Mouse (Mus musculus) neural tube, embryonic 15.5 days (tissue): ENCODE results near the gene Gpa33. TPM values are rescaled to one million over a fixed set of nuclear protein-coding genes. Genes with fewer than 3 reads are reported as not detected.

Experiments
- ATAC-seq: fragments of 200-750 bp; cut with Nextera tagmentation; 2 replicates; pipeline ENCODE4 v1.8.0; 2017; ENCODE audit warnings: mild to moderate bottlenecking, moderate TSS enrichment, moderate library complexity; ENCODE audit not compliant: low FRiP score
- H3K27ac ChIP-seq: fragments of 300-500 bp; sonication (generic); replicated peaks from 2 replicates; pipeline ENCODE4 v1.5.1; 2015; ENCODE audit warnings: mild to moderate bottlenecking, inconsistent platforms
- H3K27me3 ChIP-seq: fragments of 300-500 bp; sonication (generic); replicated peaks from 2 replicates; pipeline ENCODE4 v1.6.1; 2015; ENCODE audit warnings: inconsistent platforms
- H3K36me3 ChIP-seq: fragments of 300-500 bp; sonication (generic); 2 replicates; pipeline ENCODE4 v1.6.1; 2015; ENCODE audit warnings: inconsistent platforms
- H3K4me1 ChIP-seq: fragments of 300-500 bp; sonication (generic); 2 replicates; pipeline ENCODE4 v1.6.1; 2015; ENCODE audit warnings: inconsistent platforms
- H3K4me2 ChIP-seq: fragments of 300-500 bp; sonication (generic); 2 replicates; pipeline ENCODE4 v1.6.1; 2015; ENCODE audit warnings: inconsistent platforms, mild to moderate bottlenecking, moderate library complexity
- H3K4me3 ChIP-seq: fragments of 300-500 bp; sonication (generic); replicated peaks from 2 replicates; pipeline ENCODE4 v1.5.1; 2015; ENCODE audit warnings: mild to moderate bottlenecking, inconsistent platforms
- H3K9ac ChIP-seq: fragments of 300-500 bp; sonication (generic); replicated peaks from 2 replicates; pipeline ENCODE4 v1.6.1; 2015; ENCODE audit warnings: mild to moderate bottlenecking, inconsistent platforms
- H3K9me3 ChIP-seq: fragments of 300-500 bp; sonication (generic); replicated peaks from 2 replicates; pipeline ENCODE4 v1.6.1; 2016; ENCODE audit warnings: inconsistent platforms
- WGBS: fragments of 180-500 bp; shearing (Covaris S2); methylation state at CpG from one replicate; pipeline ENCODE4 v1.1.7; 2015; ENCODE audit warnings: mixed read lengths; 5-methylcytosine and 5-hydroxymethylcytosine counted together
- polyA plus RNA-seq: library from polyadenylated mRNA; unstranded; fragments of >200 nt; fragmentation: Nextera tagmentation; extraction: Ambion mirVana; gene quantifications from 2 replicates; pipeline ENCODE4 v1.2.1, GENCODE M21; 2015

Gpa33 gene
- polyA plus RNA-seq, 1 experiment from 2014 or later, result not detected

GRCm38 (mm10) chr1:166152034-166152433 is 22.0 kb downstream of the Gpa33 start:
- no peak overlapping the region for H3K9ac ChIP-seq
- H3K4me2 ChIP-seq, result no peak overlapping the region
- peaks cover 12% of the 10 kb centered on the region for H3K4me1 ChIP-seq
- ATAC-seq, result no peak
- peaks cover 16% of the 10 kb centered on the region for H3K27me3 ChIP-seq
- H3K9me3 ChIP-seq, result no peaks in the 10 kb centered on the region
- H3K4me3 ChIP-seq, result no peak overlapping the region
- H3K27ac ChIP-seq, result no peak overlapping the region
- 89% methylated on average over 10 of the region's 10 CpGs for WGBS
- no peaks in the 10 kb centered on the region for H3K36me3 ChIP-seq

GRCm38 (mm10) chr1:166153351-166154120 is 23.5 kb downstream of the Gpa33 start:
- Histone ChIP-seq H3K4me1 (peaks cover 12% of the 10 kb centered on the region), H3K4me3 (no peak overlapping the region), H3K4me2 (peak overlapping the region; percentile 27; the same call in 1 of the 2 replicates), H3K9ac (no peak overlapping the region), H3K9me3 (no peaks in the 10 kb centered on the region), H3K27ac (no peak overlapping the region), H3K36me3 (no peaks in the 10 kb centered on the region), H3K27me3 (peaks cover 16% of the 10 kb centered on the region)
- WGBS, result 13% methylated on average over 18 of the region's 18 CpGs
- ATAC-seq, result peak; percentile 70

- Histone ChIP-seq H3K9ac (no peak overlapping the region), H3K4me1 (peaks cover 12% of the 10 kb centered on the region), H3K27ac (no peak overlapping the region), H3K9me3 (no peaks in the 10 kb centered on the region), H3K4me2 (peak overlapping the region; percentile 51), H3K27me3 (peaks cover 24% of the 10 kb centered on the region), H3K36me3 (no peaks in the 10 kb centered on the region), H3K4me3 (no peak overlapping the region; the same call in 1 of the 2 replicates)
- ATAC-seq, result peak; percentile 72
- WGBS, result 19% methylated on average over 29 of the region's 29 CpGs
Observed at GRCm38 (mm10) chr1:166154162-166155112, 24.4 kb downstream of the Gpa33 start.

GRCm38 (mm10) chr1:166155113-166155494 is 25.1 kb downstream of the Gpa33 start:
- H3K27me3 ChIP-seq, result peaks cover 30% of the 10 kb centered on the region
- no peak overlapping the region for H3K4me2 ChIP-seq
- no peak for ATAC-seq
- no peaks in the 10 kb centered on the region for H3K36me3 ChIP-seq
- H3K9ac ChIP-seq, result no peak overlapping the region
- no peaks in the 10 kb centered on the region for H3K9me3 ChIP-seq
- H3K4me1 ChIP-seq, result peaks cover 12% of the 10 kb centered on the region
- WGBS, result 58% methylated on average over 10 of the region's 10 CpGs
- H3K4me3 ChIP-seq, result no peak overlapping the region
- no peak overlapping the region for H3K27ac ChIP-seq

- Histone ChIP-seq H3K4me2 (no peak overlapping the region), H3K27ac (no peak overlapping the region), H3K27me3 (peaks cover 33% of the 10 kb centered on the region), H3K36me3 (no peaks in the 10 kb centered on the region), H3K4me1 (peaks cover 16% of the 10 kb centered on the region), H3K9ac (no peak overlapping the region), H3K9me3 (no peaks in the 10 kb centered on the region), H3K4me3 (no peak overlapping the region)
- no peak for ATAC-seq
- 82% methylated on average over 12 of the region's 12 CpGs for WGBS
Observed at GRCm38 (mm10) chr1:166157712-166158111, 27.7 kb downstream of the Gpa33 start.

GRCm38 (mm10) chr1:166158664-166159063 is 28.6 kb downstream of the Gpa33 start:
- Histone ChIP-seq H3K27me3 (peaks cover 33% of the 10 kb centered on the region), H3K9ac (no peak overlapping the region), H3K4me3 (no peak overlapping the region), H3K4me2 (no peak overlapping the region), H3K36me3 (no peaks in the 10 kb centered on the region), H3K27ac (no peak overlapping the region), H3K4me1 (peaks cover 11% of the 10 kb centered on the region), H3K9me3 (no peaks in the 10 kb centered on the region)
- no peak for ATAC-seq
- 66% methylated on average over 9 of the region's 9 CpGs for WGBS

GRCm38 (mm10) chr1:166160111-166160510 is 30.1 kb downstream of the Gpa33 start:
- Histone ChIP-seq H3K36me3 (no peaks in the 10 kb centered on the region), H3K4me3 (peak overlapping the region; percentile 22; the same call in 1 of the 2 replicates), H3K4me2 (peak overlapping the region; percentile 52), H3K9ac (peak overlapping the region; percentile 42), H3K27ac (no peak overlapping the region), H3K4me1 (peaks cover 4% of the 10 kb centered on the region; the same call in 1 of the 2 replicates), H3K9me3 (no peaks in the 10 kb centered on the region), H3K27me3 (peaks cover 25% of the 10 kb centered on the region)
- WGBS, result 56% methylated on average over 5 of the region's 5 CpGs
- ATAC-seq, result 0 out of 2 replicates have a peak, but pooled peaks have one; percentile 2

- Histone ChIP-seq H3K27ac (no peak overlapping the region), H3K9me3 (no peaks in the 10 kb centered on the region), H3K27me3 (peaks cover 18% of the 10 kb centered on the region), H3K4me3 (peak overlapping the region; percentile 22), H3K36me3 (no peaks in the 10 kb centered on the region), H3K4me2 (peak overlapping the region; percentile 52), H3K4me1 (peaks cover 4% of the 10 kb centered on the region; the same call in 1 of the 2 replicates), H3K9ac (peak overlapping the region; percentile 42)
- ATAC-seq, result peak; percentile 76
- WGBS, result 19% methylated on average over 24 of the region's 24 CpGs
Observed at GRCm38 (mm10) chr1:166160569-166161445, 30.8 kb downstream of the Gpa33 start.

GRCm38 (mm10) chr1:166164580-166164979 is 34.5 kb downstream of the Gpa33 start:
- Histone ChIP-seq H3K27me3 (peaks cover 8% of the 10 kb centered on the region; the same call in 1 of the 2 replicates), H3K27ac (no peak overlapping the region), H3K4me1 (peaks cover 4% of the 10 kb centered on the region; the same call in 1 of the 2 replicates), H3K9me3 (no peaks in the 10 kb centered on the region), H3K9ac (no peak overlapping the region), H3K36me3 (no peaks in the 10 kb centered on the region), H3K4me3 (no peak overlapping the region), H3K4me2 (no peak overlapping the region)
- 94% methylated on average over 14 of the region's 14 CpGs for WGBS
- no peak for ATAC-seq

- no peak for ATAC-seq
- Histone ChIP-seq H3K4me3 (no peak overlapping the region), H3K36me3 (no peaks in the 10 kb centered on the region), H3K27ac (no peak overlapping the region), H3K4me1 (peaks cover 4% of the 10 kb centered on the region; the same call in 1 of the 2 replicates), H3K9ac (no peak overlapping the region), H3K9me3 (no peaks in the 10 kb centered on the region), H3K27me3 (peaks cover 3% of the 10 kb centered on the region; the same call in 1 of the 2 replicates), H3K4me2 (no peak overlapping the region)
- WGBS, result 88% methylated on average over 9 of the region's 9 CpGs
Observed at GRCm38 (mm10) chr1:166165159-166165558, 35.1 kb downstream of the Gpa33 start.

- Histone ChIP-seq H3K36me3 (no peaks in the 10 kb centered on the region), H3K4me2 (no peak overlapping the region), H3K9me3 (no peaks in the 10 kb centered on the region), H3K27ac (no peak overlapping the region), H3K9ac (no peak overlapping the region), H3K4me3 (no peak overlapping the region), H3K27me3 (no peaks in the 10 kb centered on the region), H3K4me1 (no peaks in the 10 kb centered on the region)
- 48% methylated on average over 4 of the region's 4 CpGs for WGBS
- no peak for ATAC-seq
Observed at GRCm38 (mm10) chr1:166167405-166167804, 37.4 kb downstream of the Gpa33 start.
